Mouse (Mus musculus): Measurements from ENCODE around the gene Gm49383.
A peak's percentile ranks its signal among the peaks of the same experiment; 100 is the strongest.
"Not testable (repeated sequence)": the region's sequence is repeated elsewhere in the genome, so short reads cannot be mapped to it uniquely, and the experiment has no call there.

Gm49383 gene

GRCm38 (mm10) chr12:69198164-69198535 lies 1.2 kb upstream of the Gm49383 start, which contains the start of gene Dnaaf2:
Gene Dnaaf2 (minus strand): TSS chr12:69198429.
- DNase-seq, result no peak

GRCm38 (mm10) chr12:69197378-69198163 lies 667 bp upstream of the Gm49383 start:
- DNase-seq, result peak; percentile 59

- no peak for DNase-seq
Measured at GRCm38 (mm10) chr12:69192637-69193036, 4.3 kb downstream of the Gm49383 start.

- DNase-seq, result no peak
Measured at GRCm38 (mm10) chr12:69191396-69191795, 5.5 kb downstream of the Gm49383 start.

- no peak for DNase-seq
Measured at GRCm38 (mm10) chr12:69190522-69190921, 6.4 kb downstream of the Gm49383 start.

GRCm38 (mm10) chr12:69190074-69190473 lies 6.8 kb downstream of the Gm49383 start:
- DNase-seq, result no peak

GRCm38 (mm10) chr12:69186811-69187471 lies 10.0 kb downstream of the Gm49383 start:
- no peak for DNase-seq

GRCm38 (mm10) chr12:69185371-69185770 lies 11.5 kb downstream of the Gm49383 start:
- no peak for DNase-seq

- DNase-seq, result no peak
Measured at GRCm38 (mm10) chr12:69184342-69185295, 12.3 kb downstream of the Gm49383 start.

- peak; percentile 99 for DNase-seq
Measured at GRCm38 (mm10) chr12:69183583-69184308, 13.2 kb downstream of the Gm49383 start, which contains the start of the genes Rpl36al and Mgat2. Gene Rpl36al (minus strand): TSS chr12:69184083. Gene Mgat2 (plus strand): TSS chr12:69184157.

GRCm38 (mm10) chr12:69181800-69182199 lies 15.1 kb downstream of the Gm49383 start:
- DNase-seq, result no peak

- DNase-seq, result no peak
Measured at GRCm38 (mm10) chr12:69179371-69179770, 17.5 kb downstream of the Gm49383 start.

- DNase-seq, result no peak
Measured at GRCm38 (mm10) chr12:69177526-69177925, 19.4 kb downstream of the Gm49383 start.

- no peak for DNase-seq
Measured at GRCm38 (mm10) chr12:69175975-69176374, 20.9 kb downstream of the Gm49383 start.

GRCm38 (mm10) chr12:69171307-69171706 lies 25.6 kb downstream of the Gm49383 start:
- DNase-seq, result no peak

- DNase-seq, result peak; percentile 92
Measured at GRCm38 (mm10) chr12:69168461-69169106, 28.3 kb downstream of the Gm49383 start, which contains the start of gene Lrr1. Gene Lrr1 (plus strand): TSS chr12:69168814.

GRCm38 (mm10) chr12:69167656-69168460 lies 29.0 kb downstream of the Gm49383 start:
- no peak for DNase-seq

GRCm38 (mm10) chr12:69166861-69167581 lies 29.9 kb downstream of the Gm49383 start:
- DNase-seq, result not testable (repeated sequence)

- no peak for DNase-seq
Measured at GRCm38 (mm10) chr12:69164904-69165303, 32.0 kb downstream of the Gm49383 start.

- DNase-seq, result not testable (repeated sequence)
Measured at GRCm38 (mm10) chr12:69163586-69163985, 33.3 kb downstream of the Gm49383 start.
